Mouse (Mus musculus) kidney, embryonic 14.5 days (tissue): ENCODE data around the gene Kpna1. TPM values are rescaled to one million over a fixed set of nuclear protein-coding genes. Genes with fewer than 3 reads are reported as not detected.
A peak's percentile ranks its signal among the peaks of the same experiment; 100 is the strongest.
"Not testable (repeated sequence)": the region's sequence is repeated elsewhere in the genome, so short reads cannot be mapped to it uniquely, and the experiment has no call there.

ENCODE experiments used
- ATAC-seq: fragments of 200-750 bp; cut with Nextera tagmentation; 2 replicates; pipeline ENCODE4 v1.8.0; 2017; ENCODE audit warnings: moderate number of reproducible peaks, mild to moderate bottlenecking, moderate TSS enrichment, moderate library complexity; ENCODE audit not compliant: low FRiP score, low TSS enrichment
- H3K27ac ChIP-seq: fragments of 300-500 bp; sonication (generic); 2 replicates; pipeline ENCODE4 v1.5.1; 2014; ENCODE audit warnings: low read depth, mild to moderate bottlenecking, low read length, moderate library complexity, mixed read lengths
- H3K27me3 ChIP-seq: fragments of 300-500 bp; sonication (generic); 2 replicates; pipeline ENCODE4 v1.6.1; 2014; ENCODE audit warnings: mild to moderate bottlenecking, low read length; ENCODE audit not compliant: control insufficient read depth, insufficient read depth
- H3K36me3 ChIP-seq: fragments of 300-500 bp; sonication (generic); 2 replicates; pipeline ENCODE4 v1.6.1; 2014; ENCODE audit warnings: low read length, mixed read lengths; ENCODE audit not compliant: control insufficient read depth, insufficient read depth
- H3K4me1 ChIP-seq: fragments of 300-500 bp; sonication (generic); 2 replicates; pipeline ENCODE4 v1.6.1; 2014; ENCODE audit warnings: low read length, mixed read lengths; ENCODE audit not compliant: control insufficient read depth, insufficient read depth
- H3K4me2 ChIP-seq: fragments of 300-500 bp; sonication (generic); replicated peaks from 2 replicates; pipeline ENCODE4 v1.6.1; 2014; ENCODE audit warnings: low read depth, mild to moderate bottlenecking, low read length
- H3K4me3 ChIP-seq: fragments of 300-500 bp; sonication (generic); 2 replicates; pipeline ENCODE4 v1.5.1; 2014; ENCODE audit warnings: mild to moderate bottlenecking, low read length
- H3K9ac ChIP-seq: fragments of 300-500 bp; sonication (generic); 2 replicates; pipeline ENCODE4 v1.6.1; 2014; ENCODE audit warnings: low read depth, mild to moderate bottlenecking, low read length, moderate library complexity
- H3K9me3 ChIP-seq: fragments of 300-500 bp; sonication (generic); 2 replicates; pipeline ENCODE4 v1.6.1; 2016; ENCODE audit warnings: low read length; ENCODE audit not compliant: control insufficient read depth
- WGBS: fragments of 180-500 bp; shearing (Covaris S2); extraction: QIAGEN DNeasy Blood & Tissue Kit; methylation state at CpG from one replicate; pipeline ENCODE4 v1.1.7; 2014; 5-methylcytosine and 5-hydroxymethylcytosine counted together
- polyA plus RNA-seq: library from polyadenylated mRNA; unstranded; fragments of >200 nt; fragmentation: Nextera tagmentation; extraction: Ambion mirVana; gene quantifications from 2 replicates; pipeline ENCODE4 v1.2.1, GENCODE M21; 2014

Kpna1 gene
- polyA plus RNA-seq, 1 experiment from 2014 or later: 44.6 TPM

- Histone ChIP-seq H3K9ac (no peak overlapping the region), H3K27ac (no peak overlapping the region), H3K4me3 (no peak overlapping the region), H3K27me3 (no peaks in the 10 kb centered on the region), H3K36me3 (no peaks in the 10 kb centered on the region), H3K4me1 (no peaks in the 10 kb centered on the region), H3K9me3 (no peaks in the 10 kb centered on the region), H3K4me2 (no peak overlapping the region)
- WGBS: 93% methylated on average over 3 of the region's 3 CpGs
- ATAC-seq: no peak
Observed at GRCm38 (mm10) chr16:35951216-35951615, 27.3 kb upstream of the Kpna1 start.

DNA sequence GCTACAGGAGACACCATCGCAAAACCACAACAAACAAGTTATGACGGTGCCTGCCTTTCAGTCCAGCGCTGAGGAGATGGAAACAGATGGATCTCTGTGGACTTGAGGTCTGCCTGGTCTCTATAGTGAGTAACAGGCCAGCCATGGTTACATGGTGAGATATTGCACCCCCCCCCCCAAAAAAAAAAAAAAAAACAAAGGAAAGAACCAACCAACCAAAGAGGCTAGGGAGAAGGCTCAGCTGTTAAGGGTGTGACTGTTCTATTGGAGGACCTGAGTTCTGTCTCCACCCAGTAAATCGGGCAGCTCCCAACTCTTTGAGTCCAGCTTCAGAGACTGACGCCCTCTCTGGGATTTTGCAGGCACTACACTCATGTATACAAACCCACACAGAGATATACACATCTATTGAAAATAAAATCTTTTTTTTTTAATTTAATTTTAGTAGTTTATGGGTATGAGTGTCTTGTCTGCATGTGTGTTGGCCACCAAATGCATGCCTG, 25.9 kb upstream of the Kpna1 start:
- Histone ChIP-seq H3K9ac (no peak overlapping the region), H3K4me1 (no peaks in the 10 kb centered on the region), H3K4me2 (no peak overlapping the region), H3K27ac (no peak overlapping the region), H3K27me3 (no peaks in the 10 kb centered on the region), H3K4me3 (no peak overlapping the region), H3K36me3 (no peaks in the 10 kb centered on the region), H3K9me3 (no peaks in the 10 kb centered on the region)
- ATAC-seq: no peak
- 86% methylated on average over 5 of the region's 5 CpGs for WGBS

DNA sequence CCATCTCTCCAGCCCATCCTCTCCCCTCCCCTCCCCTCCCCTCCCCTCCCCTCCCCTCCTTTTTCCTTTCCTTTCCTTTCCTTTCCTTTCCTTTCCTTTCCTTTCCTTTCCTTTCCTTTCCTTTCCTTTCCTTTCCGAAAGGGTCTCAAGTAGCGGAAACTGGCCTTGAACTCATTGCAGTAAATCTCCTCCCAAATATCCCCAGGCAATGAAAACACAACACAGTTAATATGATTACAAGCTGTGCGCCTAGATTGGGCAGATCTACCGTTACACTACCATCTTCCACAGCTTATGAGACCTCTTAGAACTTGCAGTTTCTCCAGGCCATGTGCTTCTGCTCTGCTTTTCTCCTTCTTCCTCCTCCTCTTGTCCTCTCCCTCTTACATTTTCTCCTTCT, 12.6 kb upstream of the Kpna1 start:
- H3K4me2 ChIP-seq, H3K36me3 ChIP-seq, H3K9me3 ChIP-seq, H3K4me1 ChIP-seq, H3K27me3 ChIP-seq, H3K27ac ChIP-seq, ATAC-seq, H3K9ac ChIP-seq, H3K4me3 ChIP-seq: not testable (repeated sequence)
- 33% methylated on average over 4 of the region's 4 CpGs for WGBS

DNA sequence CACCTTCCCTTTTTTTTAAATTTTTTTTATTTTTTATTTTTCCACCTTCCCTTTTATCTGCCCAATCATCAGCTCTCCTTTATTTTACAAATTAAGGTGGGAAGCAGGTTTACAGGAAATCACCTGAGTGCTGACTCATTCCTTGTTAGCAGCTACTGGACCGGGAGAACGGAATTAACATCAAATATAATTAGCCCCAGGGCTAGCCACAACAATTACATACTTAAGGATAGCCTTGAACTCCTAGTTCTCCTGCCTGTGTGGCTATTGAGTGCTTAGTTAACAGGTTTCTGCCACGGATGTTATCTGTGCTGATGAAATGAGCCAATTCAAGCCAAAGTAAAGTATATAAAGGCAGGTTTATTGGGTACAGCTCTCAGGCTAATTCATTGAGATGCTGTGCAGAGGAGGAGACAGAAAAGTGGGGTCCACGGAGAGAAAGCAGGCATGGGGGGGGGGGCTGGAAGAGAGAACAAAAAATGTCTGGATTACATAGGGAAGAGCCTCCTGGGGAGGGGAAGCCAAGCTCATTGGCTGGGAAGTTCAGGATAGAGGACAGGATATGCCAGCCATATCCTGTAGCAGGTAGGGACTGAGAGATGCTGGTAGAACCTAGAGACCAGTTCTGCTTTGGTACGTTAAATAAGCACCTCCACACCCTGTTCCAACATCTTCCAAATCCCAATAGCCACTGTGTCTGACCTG, 12.0 kb upstream of the Kpna1 start:
- no peak overlapping the region for H3K4me3 ChIP-seq
- no peaks in the 10 kb centered on the region for H3K36me3 ChIP-seq
- ATAC-seq: no peak
- H3K9me3 ChIP-seq: no peaks in the 10 kb centered on the region
- H3K4me1 ChIP-seq: no peaks in the 10 kb centered on the region
- H3K4me2 ChIP-seq: no peak overlapping the region
- WGBS: 52% methylated on average over 5 of the region's 5 CpGs
- no peak overlapping the region for H3K27ac ChIP-seq
- no peaks in the 10 kb centered on the region for H3K27me3 ChIP-seq
- H3K9ac ChIP-seq: no peak overlapping the region

DNA sequence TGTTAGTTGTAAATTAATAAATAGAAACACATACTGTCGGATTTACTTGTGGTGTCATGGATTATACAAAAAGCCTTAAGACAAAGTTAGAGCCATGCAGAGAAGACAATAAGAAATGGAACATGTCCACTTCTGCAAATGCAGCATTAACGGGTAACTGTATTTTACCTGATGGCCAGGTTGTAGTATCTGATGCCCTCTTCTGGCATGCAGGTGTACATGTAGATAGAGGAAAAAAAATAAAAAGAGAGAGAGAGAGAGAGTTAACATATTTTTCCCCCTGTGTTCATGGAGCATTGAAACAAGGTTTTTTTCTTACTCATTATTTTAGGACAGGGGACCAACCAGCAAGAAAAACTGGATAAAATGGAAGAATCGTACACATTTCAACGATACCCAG, 11.2 kb upstream of the Kpna1 start:
- Histone ChIP-seq H3K4me3 (no peak overlapping the region), H3K4me2 (no peak overlapping the region), H3K4me1 (no peaks in the 10 kb centered on the region), H3K9ac (no peak overlapping the region), H3K36me3 (no peaks in the 10 kb centered on the region), H3K27me3 (no peaks in the 10 kb centered on the region), H3K9me3 (no peaks in the 10 kb centered on the region), H3K27ac (no peak overlapping the region)
- no peak for ATAC-seq
- 82% methylated on average over 4 of the region's 4 CpGs for WGBS

- Histone ChIP-seq H3K4me3 (no peak overlapping the region), H3K27me3 (no peaks in the 10 kb centered on the region), H3K36me3 (no peaks in the 10 kb centered on the region), H3K27ac (no peak overlapping the region), H3K9me3 (no peaks in the 10 kb centered on the region), H3K9ac (no peak overlapping the region), H3K4me1 (no peaks in the 10 kb centered on the region), H3K4me2 (no peak overlapping the region)
- peak; percentile 72 for ATAC-seq
- 23% methylated on average over 2 of the region's 2 CpGs for WGBS
Observed at GRCm38 (mm10) chr16:35968149-35968548, 10.4 kb upstream of the Kpna1 start.

- Histone ChIP-seq H3K27me3 (no peaks in the 10 kb centered on the region), H3K36me3 (no peaks in the 10 kb centered on the region), H3K4me2 (no peak overlapping the region), H3K4me1 (no peaks in the 10 kb centered on the region), H3K9ac (no peak overlapping the region), H3K4me3 (no peak overlapping the region), H3K9me3 (no peaks in the 10 kb centered on the region), H3K27ac (no peak overlapping the region)
- ATAC-seq: no peak
- WGBS: 27% methylated on average over 1 of the region's 1 CpGs
Observed at GRCm38 (mm10) chr16:35974021-35974420, 4.5 kb upstream of the Kpna1 start.

GRCm38 (mm10) chr16:35981363-35981821, 2.8 kb downstream of the Kpna1 start:
- Histone ChIP-seq H3K4me2 (no peak overlapping the region), H3K27me3 (0 out of 2 replicates have a peak, but pooled peaks cover 2% of the 10 kb centered on the region), H3K9ac (no peak overlapping the region), H3K36me3 (no peaks in the 10 kb centered on the region), H3K9me3 (no peaks in the 10 kb centered on the region), H3K4me1 (peaks cover 4% of the 10 kb centered on the region; the same call in 1 of the 2 replicates), H3K4me3 (no peak overlapping the region), H3K27ac (no peak overlapping the region)
- WGBS: 57% methylated on average over 19 of the region's 19 CpGs
- peak; percentile 98 for ATAC-seq

- Histone ChIP-seq H3K27ac (no peak overlapping the region), H3K4me2 (peak overlapping the region; percentile 64), H3K27me3 (0 out of 2 replicates have a peak, but pooled peaks cover 2% of the 10 kb centered on the region), H3K4me1 (peaks cover 4% of the 10 kb centered on the region; the same call in 1 of the 2 replicates), H3K9ac (peak overlapping the region; percentile 92), H3K36me3 (no peaks in the 10 kb centered on the region), H3K4me3 (peak overlapping the region; percentile 86), H3K9me3 (no peaks in the 10 kb centered on the region)
- 0 out of 2 replicates have a peak, but pooled peaks have one; percentile 1 for ATAC-seq
- 4% methylated on average over 15 of the region's 15 CpGs for WGBS
Observed at GRCm38 (mm10) chr16:35982506-35982901, 4.0 kb downstream of the Kpna1 start.
